Mouse (Mus musculus) olfactory bulb, adult 2 months (tissue): Measurements from ENCODE around the gene Zfp78.

Experiments used
- CTCF ChIP-seq: fragments of 200-500 bp; IDR thresholded peaks from 2 replicates; pipeline ENCODE4 v1.5.1; 2012; ENCODE audit warnings: low read depth, mild to moderate bottlenecking, low read length, moderate library complexity; ENCODE audit not compliant: insufficient read depth
- POLR2A ChIP-seq: fragments of 200-500 bp; IDR thresholded peaks from 2 replicates; pipeline ENCODE4 v1.6.1; 2012; ENCODE audit warnings: mild to moderate bottlenecking, low read depth, low read length, moderate library complexity; ENCODE audit not compliant: insufficient read depth

DNA sequence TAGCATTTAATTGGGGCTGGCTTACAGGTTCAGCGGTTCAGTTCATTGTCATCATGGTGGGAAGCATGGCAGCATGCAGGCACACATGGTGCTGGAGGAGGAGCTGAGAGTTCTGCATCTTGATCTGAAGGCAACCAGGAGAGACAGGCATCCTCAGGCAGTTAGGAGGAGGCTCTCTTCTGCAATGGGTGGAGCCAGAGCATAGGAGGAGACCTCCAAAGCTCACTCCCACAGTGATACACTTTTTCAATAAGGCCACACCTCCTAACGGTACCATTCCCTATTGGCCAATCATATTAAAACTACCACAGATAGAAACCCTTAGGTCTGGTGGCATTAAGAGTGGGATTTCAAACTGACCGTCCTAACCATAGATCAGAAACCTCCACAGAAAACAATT is 6.4 kb downstream of the Zfp78 start:
- no peak for TF ChIP-seq CTCF
- no peak for TF ChIP-seq POLR2A
